Mouse (Mus musculus): ENCODE results near the gene Mfsd7a.

GRCm38 (mm10) chr5:108473737-108474136 lies 25.0 kb upstream of the Mfsd7a start:
- TF ChIP-seq CTCF (IDR thresholded peaks at IDR 0.05; ENCODE audit: low read depth, low read length) (no peak), TAL1 (conservative IDR thresholded peaks at IDR 0.05; ENCODE audit: low read depth, low read length) (no peak), GATA1 (IDR thresholded peaks at IDR 0.05; ENCODE audit: borderline replicate concordance, low read length) (no peak), POLR2AphosphoS5 (IDR thresholded peaks at IDR 0.05; ENCODE audit: insufficient replicate concordance, low read depth, low read length) (no peak)

All from G1E (cell line).